Mouse (Mus musculus): Measurements from ENCODE around the gene 1700003H04Rik. TPM values are rescaled to one million over a fixed set of nuclear protein-coding genes. Genes with fewer than 3 reads are reported as not detected.
A peak's percentile ranks its signal among the peaks of the same experiment; 100 is the strongest.

The 1700003H04Rik gene
- polyA plus RNA-seq (2014; fragmentation: Nextera tagmentation; extraction: Ambion mirVana): not detected in 2 replicates

GRCm38 (mm10) chr3:124581001-124581400, at the start of gene 1700003H04Rik:
1700003H04Rik (minus strand) TSS chr3:124581101.
- Histone ChIP-seq H3K4me3 (ENCODE audit: low read depth, low read length) (no peak within 1 kb of the TSS), H3K27me3 (ENCODE audit: control insufficient read depth, insufficient read depth, low read length) (no peaks in the 10 kb centered on the region), H3K9ac (ENCODE audit: low read length) (no peak within 1 kb of the TSS), H3K4me1 (replicated peaks; ENCODE audit: control insufficient read depth, insufficient read depth, low read length) (no peaks in the 10 kb centered on the region), H3K9me3 (ENCODE audit: control insufficient read depth, low read length) (no peaks in the 10 kb centered on the region), H3K27ac (ENCODE audit: low read depth, low read length) (no peak within 1 kb of the TSS), H3K4me2 (ENCODE audit: low read depth, low read length, severe bottlenecking) (no peak within 1 kb of the TSS), H3K36me3 (ENCODE audit: control insufficient read depth, insufficient read depth, low read length) (no peaks in the 10 kb centered on the region)
- DNase-seq (ENCODE audit: low spot score) (no peak), ATAC-seq (replicated peaks; ENCODE audit: low FRiP score) (no peak)

- Histone ChIP-seq H3K27ac (ENCODE audit: low read depth, low read length) (no peak overlapping the region), H3K4me3 (ENCODE audit: low read depth, low read length) (no peak overlapping the region), H3K4me1 (replicated peaks; ENCODE audit: control insufficient read depth, insufficient read depth, low read length) (0 out of 2 replicates have a peak, but pooled peaks cover 3% of the 10 kb centered on the region), H3K9ac (ENCODE audit: low read length) (no peak overlapping the region), H3K4me2 (ENCODE audit: low read depth, low read length, severe bottlenecking) (no peak overlapping the region), H3K9me3 (ENCODE audit: control insufficient read depth, low read length) (no peaks in the 10 kb centered on the region), H3K27me3 (ENCODE audit: control insufficient read depth, insufficient read depth, low read length) (no peaks in the 10 kb centered on the region), H3K36me3 (ENCODE audit: control insufficient read depth, insufficient read depth, low read length) (no peaks in the 10 kb centered on the region)
- 13% methylated on average over 3 of the region's 3 CpGs for WGBS
- ATAC-seq (replicated peaks; ENCODE audit: low FRiP score) (peak; percentile 43), DNase-seq (ENCODE audit: low spot score) (no peak)
These were observed 42.1 kb upstream of the 1700003H04Rik start for GRCm38 (mm10) chr3:124623031-124623430.

GRCm38 (mm10) chr3:124613287-124613686, 32.4 kb upstream of the 1700003H04Rik start:
- H3K27ac ChIP-seq (ENCODE audit: low read depth, low read length): no peak overlapping the region
- no peaks in the 10 kb centered on the region for H3K4me1 ChIP-seq (replicated peaks; ENCODE audit: control insufficient read depth, insufficient read depth, low read length)
- DNase-seq (ENCODE audit: low spot score) (no peak), ATAC-seq (replicated peaks; ENCODE audit: low FRiP score) (no peak)
- no peaks in the 10 kb centered on the region for H3K9me3 ChIP-seq (ENCODE audit: control insufficient read depth, low read length)
- H3K36me3 ChIP-seq (ENCODE audit: control insufficient read depth, insufficient read depth, low read length): no peaks in the 10 kb centered on the region
- 94% methylated on average over 1 of the region's 1 CpGs for WGBS
- no peak overlapping the region for H3K4me2 ChIP-seq (ENCODE audit: low read depth, low read length, severe bottlenecking)
- H3K27me3 ChIP-seq (ENCODE audit: control insufficient read depth, insufficient read depth, low read length): no peaks in the 10 kb centered on the region
- no peak overlapping the region for H3K9ac ChIP-seq (ENCODE audit: low read length)
- H3K4me3 ChIP-seq (ENCODE audit: low read depth, low read length): no peak overlapping the region

GRCm38 (mm10) chr3:124609956-124610355, 29.1 kb upstream of the 1700003H04Rik start:
- ATAC-seq (replicated peaks; ENCODE audit: low FRiP score): no peak

GRCm38 (mm10) chr3:124606021-124606517, 25.2 kb upstream of the 1700003H04Rik start:
- Histone ChIP-seq H3K27ac (ENCODE audit: low read depth, low read length) (no peak overlapping the region), H3K9ac (ENCODE audit: low read length) (no peak overlapping the region), H3K27me3 (ENCODE audit: control insufficient read depth, insufficient read depth, low read length) (no peaks in the 10 kb centered on the region), H3K9me3 (ENCODE audit: control insufficient read depth, low read length) (no peaks in the 10 kb centered on the region), H3K4me1 (replicated peaks; ENCODE audit: control insufficient read depth, insufficient read depth, low read length) (no peaks in the 10 kb centered on the region), H3K36me3 (ENCODE audit: control insufficient read depth, insufficient read depth, low read length) (no peaks in the 10 kb centered on the region), H3K4me3 (ENCODE audit: low read depth, low read length) (no peak overlapping the region), H3K4me2 (ENCODE audit: low read depth, low read length, severe bottlenecking) (no peak overlapping the region)
- DNase-seq (ENCODE audit: low spot score): no peak
- no peak for ATAC-seq (replicated peaks; ENCODE audit: low FRiP score)

More at GRCm38 (mm10) chr3:124609956-124610355, 29.1 kb upstream of the 1700003H04Rik start:
- Histone ChIP-seq H3K4me1 (replicated peaks; ENCODE audit: control insufficient read depth, insufficient read depth, low read length) (no peaks in the 10 kb centered on the region), H3K4me2 (ENCODE audit: low read depth, low read length, severe bottlenecking) (no peak overlapping the region), H3K9me3 (ENCODE audit: control insufficient read depth, low read length) (no peaks in the 10 kb centered on the region), H3K36me3 (ENCODE audit: control insufficient read depth, insufficient read depth, low read length) (no peaks in the 10 kb centered on the region), H3K27ac (ENCODE audit: low read depth, low read length) (no peak overlapping the region), H3K9ac (ENCODE audit: low read length) (no peak overlapping the region), H3K27me3 (ENCODE audit: control insufficient read depth, insufficient read depth, low read length) (no peaks in the 10 kb centered on the region), H3K4me3 (ENCODE audit: low read depth, low read length) (no peak overlapping the region)
- no peak for DNase-seq (ENCODE audit: low spot score)

GRCm38 (mm10) chr3:124605518-124605917, 24.6 kb upstream of the 1700003H04Rik start:
- H3K36me3 ChIP-seq (ENCODE audit: control insufficient read depth, insufficient read depth, low read length): no peaks in the 10 kb centered on the region
- H3K27ac ChIP-seq (ENCODE audit: low read depth, low read length): no peak overlapping the region
- H3K9ac ChIP-seq (ENCODE audit: low read length): no peak overlapping the region
- WGBS: 85% methylated on average over 1 of the region's 1 CpGs
- no peaks in the 10 kb centered on the region for H3K4me1 ChIP-seq (replicated peaks; ENCODE audit: control insufficient read depth, insufficient read depth, low read length)
- H3K4me3 ChIP-seq (ENCODE audit: low read depth, low read length): no peak overlapping the region
- H3K4me2 ChIP-seq (ENCODE audit: low read depth, low read length, severe bottlenecking): no peak overlapping the region
- no peaks in the 10 kb centered on the region for H3K9me3 ChIP-seq (ENCODE audit: control insufficient read depth, low read length)
- H3K27me3 ChIP-seq (ENCODE audit: control insufficient read depth, insufficient read depth, low read length): no peaks in the 10 kb centered on the region
- DNase-seq (ENCODE audit: low spot score) (no peak), ATAC-seq (replicated peaks; ENCODE audit: low FRiP score) (no peak)

- ATAC-seq (replicated peaks; ENCODE audit: low FRiP score) (no peak), DNase-seq (ENCODE audit: low spot score) (no peak)
- Histone ChIP-seq H3K36me3 (ENCODE audit: control insufficient read depth, insufficient read depth, low read length) (no peaks in the 10 kb centered on the region), H3K27ac (ENCODE audit: low read depth, low read length) (no peak overlapping the region), H3K27me3 (ENCODE audit: control insufficient read depth, insufficient read depth, low read length) (no peaks in the 10 kb centered on the region), H3K9ac (ENCODE audit: low read length) (no peak overlapping the region), H3K4me3 (ENCODE audit: low read depth, low read length) (no peak overlapping the region), H3K4me1 (replicated peaks; ENCODE audit: control insufficient read depth, insufficient read depth, low read length) (no peaks in the 10 kb centered on the region), H3K9me3 (ENCODE audit: control insufficient read depth, low read length) (no peaks in the 10 kb centered on the region), H3K4me2 (ENCODE audit: low read depth, low read length, severe bottlenecking) (no peak overlapping the region)
These were observed 16.9 kb upstream of the 1700003H04Rik start for GRCm38 (mm10) chr3:124597789-124598188.

GRCm38 (mm10) chr3:124587534-124587933, 6.6 kb upstream of the 1700003H04Rik start:
- Histone ChIP-seq H3K4me3 (ENCODE audit: low read depth, low read length) (no peak overlapping the region), H3K27ac (ENCODE audit: low read depth, low read length) (no peak overlapping the region), H3K9ac (ENCODE audit: low read length) (no peak overlapping the region), H3K4me1 (replicated peaks; ENCODE audit: control insufficient read depth, insufficient read depth, low read length) (no peaks in the 10 kb centered on the region), H3K4me2 (ENCODE audit: low read depth, low read length, severe bottlenecking) (no peak overlapping the region), H3K27me3 (ENCODE audit: control insufficient read depth, insufficient read depth, low read length) (no peaks in the 10 kb centered on the region), H3K36me3 (ENCODE audit: control insufficient read depth, insufficient read depth, low read length) (no peaks in the 10 kb centered on the region), H3K9me3 (ENCODE audit: control insufficient read depth, low read length) (no peaks in the 10 kb centered on the region)
- peak; percentile 21; the same call in 1 of the 2 replicates for ATAC-seq (replicated peaks; ENCODE audit: low FRiP score)
- no peak for DNase-seq (ENCODE audit: low spot score)
- WGBS: 22% methylated on average over 3 of the region's 3 CpGs

- DNase-seq (ENCODE audit: low spot score) (no peak), ATAC-seq (replicated peaks; ENCODE audit: low FRiP score) (no peak)
These were observed 4.9 kb upstream of the 1700003H04Rik start for GRCm38 (mm10) chr3:124585761-124586160.

More at GRCm38 (mm10) chr3:124585761-124586160, 4.9 kb upstream of the 1700003H04Rik start:
- no peak overlapping the region for H3K9ac ChIP-seq (ENCODE audit: low read length)
- WGBS: 85% methylated on average over 2 of the region's 2 CpGs
- H3K9me3 ChIP-seq (ENCODE audit: control insufficient read depth, low read length): no peaks in the 10 kb centered on the region
- H3K27me3 ChIP-seq (ENCODE audit: control insufficient read depth, insufficient read depth, low read length): no peaks in the 10 kb centered on the region
- H3K4me2 ChIP-seq (ENCODE audit: low read depth, low read length, severe bottlenecking): no peak overlapping the region
- H3K27ac ChIP-seq (ENCODE audit: low read depth, low read length): no peak overlapping the region
- H3K4me3 ChIP-seq (ENCODE audit: low read depth, low read length): no peak overlapping the region
- no peaks in the 10 kb centered on the region for H3K4me1 ChIP-seq (replicated peaks; ENCODE audit: control insufficient read depth, insufficient read depth, low read length)
- H3K36me3 ChIP-seq (ENCODE audit: control insufficient read depth, insufficient read depth, low read length): no peaks in the 10 kb centered on the region
